18 mouse cellular contexts compared by ENCODE assay signal in the genomic region with DNA sequence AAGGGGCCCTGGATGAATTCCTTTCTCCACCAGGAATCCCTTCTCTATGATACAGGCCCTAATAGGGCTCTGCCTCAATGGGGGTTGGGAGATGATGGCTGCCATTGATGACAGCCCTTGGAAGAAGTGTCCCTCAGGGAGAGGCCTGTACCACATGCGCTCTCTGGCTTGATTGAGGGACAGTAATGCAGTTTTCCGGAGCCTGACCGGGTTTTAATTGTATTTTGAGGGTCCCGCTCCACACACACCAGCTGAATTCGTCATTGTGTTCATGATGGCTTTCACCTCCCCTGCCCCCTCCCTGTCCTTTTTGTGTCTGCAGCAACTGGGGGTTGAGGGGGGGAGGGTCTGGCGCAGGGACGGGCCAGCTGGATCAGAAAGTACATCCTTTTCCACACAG.
DNase-seq lines count a peak whose midpoint lies in the region; ATAC-seq lines count a peak whose summit lies in the region.
"Had no signal": no experiment of that assay in that cellular context is flagged by ENCODE, and none has a peak within 500 bp of the region (broad histone marks: within the 10 kb centered on the region; RNA-seq: fewer than 3 reads in every experiment).

No protein-coding gene starts in this region.

- no peak for ATAC-seq in forebrain, embryonic 14.5 days
- no peak for ATAC-seq in forebrain, embryonic 16.5 days
- ATAC-seq in neural tube, embryonic 13.5 days (ENCODE audit: low read depth): peak; percentile 32; the same call in 1 of the 2 replicates
- ATAC-seq: liver, embryonic 12.5 days; midbrain, embryonic 15.5 days had no signal

- H3K4me3 ChIP-seq in forebrain, embryonic 14.5 days (ENCODE audit: low read depth, low read length): no peak overlapping the region
- H3K4me3 ChIP-seq in forebrain, embryonic 16.5 days (replicated peaks; ENCODE audit: low read length): no peak overlapping the region
- no peak overlapping the region for H3K4me3 ChIP-seq in neural tube, embryonic 13.5 days
- H3K4me3 ChIP-seq: hindbrain, embryonic 15.5 days; kidney, embryonic 15.5 days; left cerebral cortex, adult 2 months; liver, embryonic 12.5 days; midbrain, embryonic 15.5 days had no signal

- H3K9me3 ChIP-seq in forebrain, embryonic 14.5 days (replicated peaks; ENCODE audit: control insufficient read depth, low read length): no peaks in the 10 kb centered on the region
- no peaks in the 10 kb centered on the region for H3K9me3 ChIP-seq in forebrain, embryonic 16.5 days (ENCODE audit: control insufficient read depth, low read length)
- H3K9me3 ChIP-seq in neural tube, embryonic 13.5 days: no peaks in the 10 kb centered on the region
- H3K9me3 ChIP-seq: hindbrain, embryonic 15.5 days; kidney, embryonic 15.5 days; liver, embryonic 12.5 days; midbrain, embryonic 15.5 days had no signal

- H3K4me1 ChIP-seq in forebrain, embryonic 14.5 days (ENCODE audit: control insufficient read depth, insufficient read depth, low read length): no peaks in the 10 kb centered on the region
- H3K4me1 ChIP-seq in forebrain, embryonic 16.5 days (replicated peaks; ENCODE audit: control insufficient read depth, insufficient read depth, low read length): no peaks in the 10 kb centered on the region
- peaks cover 12% of the 10 kb centered on the region; the same call in 1 of the 2 replicates for H3K4me1 ChIP-seq in neural tube, embryonic 13.5 days (replicated peaks)
- H3K4me1 ChIP-seq: liver, embryonic 12.5 days had no signal

- H3K36me3 ChIP-seq in forebrain, embryonic 14.5 days (ENCODE audit: control insufficient read depth, insufficient read depth, low read length): no peaks in the 10 kb centered on the region
- H3K36me3 ChIP-seq in forebrain, embryonic 16.5 days (ENCODE audit: control insufficient read depth, insufficient read depth): no peaks in the 10 kb centered on the region
- H3K36me3 ChIP-seq in neural tube, embryonic 13.5 days: no peaks in the 10 kb centered on the region
- H3K36me3 ChIP-seq: hindbrain, embryonic 15.5 days; kidney, embryonic 15.5 days; liver, embryonic 12.5 days; midbrain, embryonic 15.5 days had no signal

- WGBS in forebrain, embryonic 14.5 days: 47% methylated on average over 7 of the region's 7 CpGs
- WGBS in forebrain, embryonic 16.5 days: 47% methylated on average over 7 of the region's 7 CpGs
- 24% methylated on average over 7 of the region's 7 CpGs for WGBS in neural tube, embryonic 13.5 days

- no peak overlapping the region for H3K4me2 ChIP-seq in forebrain, embryonic 14.5 days (ENCODE audit: low read length)
- no peak overlapping the region for H3K4me2 ChIP-seq in forebrain, embryonic 16.5 days (ENCODE audit: low read length)
- H3K4me2 ChIP-seq in neural tube, embryonic 13.5 days: no peak overlapping the region
- H3K4me2 ChIP-seq: hindbrain, embryonic 15.5 days; kidney, embryonic 15.5 days; liver, embryonic 12.5 days; midbrain, embryonic 15.5 days had no signal

- H3K27me3 ChIP-seq in forebrain, embryonic 14.5 days (replicated peaks; ENCODE audit: control insufficient read depth, insufficient read depth, low read length): no peaks in the 10 kb centered on the region
- H3K27me3 ChIP-seq in forebrain, embryonic 16.5 days (replicated peaks; ENCODE audit: control insufficient read depth, insufficient read depth, low read length): no peaks in the 10 kb centered on the region
- no peaks in the 10 kb centered on the region for H3K27me3 ChIP-seq in neural tube, embryonic 13.5 days
- H3K27me3 ChIP-seq: CH12.LX; kidney, embryonic 15.5 days; liver, embryonic 12.5 days; midbrain, embryonic 15.5 days had no signal

- no peak overlapping the region for H3K9ac ChIP-seq in forebrain, embryonic 14.5 days (ENCODE audit: low read length)
- H3K9ac ChIP-seq in forebrain, embryonic 16.5 days (replicated peaks; ENCODE audit: low read depth, low read length): no peak overlapping the region
- H3K9ac ChIP-seq in neural tube, embryonic 13.5 days: no peak overlapping the region
- H3K9ac ChIP-seq: hindbrain, embryonic 15.5 days; kidney, embryonic 15.5 days; liver, embryonic 12.5 days; midbrain, embryonic 15.5 days had no signal

- DNase-seq in forebrain, embryonic 14.5 days (ENCODE audit: low spot score): peak; percentile 21
- peak; percentile 24 to 44 for DNase-seq in kidney, postnatal 4 days
- DNase-seq in kidney, adult 8-10 months: no peak
- DNase-seq in neural tube, embryonic 10.5 days (ENCODE audit: extremely low spot score, low spot score): no peak
- DNase-seq in right cerebral cortex, postnatal 10 days (ENCODE audit: low spot score in 2 of 2): no peak
- DNase-seq: adrenal gland, adult 2 months; cerebellum, postnatal 14 days; gastrocnemius, postnatal 14 days; right cerebral cortex, postnatal 14 days; thymus, postnatal 14 days had no signal

- H3K27ac ChIP-seq in forebrain, embryonic 14.5 days (ENCODE audit: low read depth, low read length): no peak overlapping the region
- H3K27ac ChIP-seq in forebrain, embryonic 16.5 days (ENCODE audit: low read length): no peak overlapping the region
- no peak overlapping the region for H3K27ac ChIP-seq in neural tube, embryonic 13.5 days (replicated peaks)
- H3K27ac ChIP-seq: hindbrain, embryonic 15.5 days; kidney, embryonic 15.5 days; left cerebral cortex, adult 2 months; liver, embryonic 12.5 days; midbrain, embryonic 15.5 days had no signal

Comparison
In these comparisons a context has a peak if more than half of its experiments do, and no peak if none do; other contexts are left out.
1. DNase-seq: peak in forebrain, embryonic 14.5 days (single experiment) and kidney, postnatal 4 days (2 of 2); none in kidney, adult 8-10 months (0 of 2), neural tube, embryonic 10.5 days (single experiment) and right cerebral cortex, postnatal 10 days (0 of 2).